Mouse (Mus musculus) liver, postnatal 0 days (tissue): ENCODE data around the gene Pdxk. TPM values are rescaled to one million over a fixed set of nuclear protein-coding genes. Genes with fewer than 3 reads are reported as not detected.
"Not testable (repeated sequence)": the region's sequence is repeated elsewhere in the genome, so short reads cannot be mapped to it uniquely, and the experiment has no call there.

Experiments
- ATAC-seq: fragments of 200-750 bp; cut with Nextera tagmentation; 2 replicates; pipeline ENCODE4 v1.8.0; 2017; ENCODE audit warnings: mild to moderate bottlenecking, moderate library complexity
- DNase-seq: peaks from one replicate; pipeline ENCODE4 v3.0.0-alpha.2; 2016
- H3K27ac ChIP-seq: fragments of 300-500 bp; sonication (generic); 2 replicates; pipeline ENCODE4 v1.5.1; 2014; ENCODE audit warnings: antibody characterized with exemption, moderate library complexity, mild to moderate bottlenecking, low read depth
- H3K27me3 ChIP-seq: fragments of 300-500 bp; sonication (generic); 2 replicates; pipeline ENCODE4 v1.6.1; 2014; ENCODE audit warnings: low read length, control low read depth, mixed read lengths; ENCODE audit not compliant: insufficient read depth
- H3K36me3 ChIP-seq: fragments of 300-500 bp; sonication (generic); replicated peaks from 2 replicates; pipeline ENCODE4 v1.6.1; 2014; ENCODE audit warnings: mild to moderate bottlenecking, control low read depth, low read length, moderate library complexity, mixed read lengths; ENCODE audit not compliant: insufficient read depth
- H3K4me1 ChIP-seq: fragments of 300-500 bp; sonication (generic); 2 replicates; pipeline ENCODE4 v1.6.1; 2014; ENCODE audit warnings: antibody characterized with exemption, mild to moderate bottlenecking, control low read depth; ENCODE audit not compliant: insufficient read depth
- H3K4me2 ChIP-seq: fragments of 300-500 bp; sonication (generic); 2 replicates; pipeline ENCODE4 v1.6.1; 2014; ENCODE audit warnings: low read depth, mild to moderate bottlenecking, low read length, moderate library complexity, mixed read lengths
- H3K4me3 ChIP-seq: fragments of 300-500 bp; sonication (generic); 2 replicates; pipeline ENCODE4 v1.5.1; 2014; ENCODE audit warnings: low read depth, low read length
- H3K9ac ChIP-seq: fragments of 300-500 bp; sonication (generic); replicated peaks from 2 replicates; pipeline ENCODE4 v1.6.1; 2014; ENCODE audit warnings: mild to moderate bottlenecking, moderate library complexity
- H3K9me3 ChIP-seq: fragments of 300-500 bp; sonication (generic); 2 replicates; pipeline ENCODE4 v1.6.1; 2016; ENCODE audit warnings: mild to moderate bottlenecking, control low read depth, low read length, mixed read lengths
- CTCF ChIP-seq: sonication (generic); IDR thresholded peaks from 2 replicates; pipeline ENCODE4 v1.5.1; 2016; ENCODE audit warnings: antibody characterized with exemption, low read depth
- EP300 ChIP-seq: IDR thresholded peaks from 2 replicates; pipeline ENCODE4 v1.6.1; 2016; ENCODE audit warnings: antibody characterized with exemption, low read depth, mild to moderate bottlenecking
- WGBS: fragments of 180-500 bp; shearing (Covaris S2); extraction: QIAGEN DNeasy Blood & Tissue Kit; methylation state at CpG from one replicate; pipeline ENCODE4 v1.1.7; 2014; ENCODE audit not compliant: insufficient replicate concordance; 5-methylcytosine and 5-hydroxymethylcytosine counted together
- polyA plus RNA-seq: library from polyadenylated mRNA; unstranded; fragments of >200 nt; fragmentation: Nextera tagmentation; extraction: Ambion mirVana; gene quantifications from 2 replicates; pipeline ENCODE4 v1.2.1, GENCODE M21; 2015

Pdxk gene
- polyA plus RNA-seq = 10.1 and 11.0 TPM in 2 replicates

DNA sequence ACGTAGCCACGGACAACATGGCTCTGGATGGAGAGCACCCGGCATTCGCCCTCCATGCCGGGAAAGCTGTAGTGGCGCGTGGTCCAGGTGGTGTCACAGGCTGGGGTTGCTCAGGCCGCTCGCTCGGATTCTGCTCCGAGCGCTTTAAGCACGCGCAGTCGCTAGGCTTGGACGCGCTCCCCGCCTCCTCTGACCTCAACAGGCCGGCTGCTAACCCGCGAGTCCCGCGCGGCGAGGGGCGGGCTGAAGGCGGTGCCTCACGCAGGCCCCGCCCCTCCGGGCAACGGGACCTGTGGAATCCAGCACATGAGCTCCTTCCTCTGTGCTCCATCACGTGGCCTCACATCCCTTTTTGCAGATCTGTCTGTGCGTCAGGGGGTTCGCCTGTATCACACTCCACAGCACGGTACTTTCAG lies at the start of gene Pdxk:
Pdxk (minus strand) TSS at position 184 of the 416 bp plus-strand sequence.
- Histone ChIP-seq H3K9ac (peak within 1 kb of the TSS; percentile 72), H3K4me1 (peaks cover 28% of the 10 kb centered on the region), H3K9me3 (no peaks in the 10 kb centered on the region), H3K27ac (peak within 1 kb of the TSS; percentile 81), H3K27me3 (no peaks in the 10 kb centered on the region), H3K36me3 (no peaks in the 10 kb centered on the region), H3K4me3 (peak within 1 kb of the TSS; percentile 73), H3K4me2 (peak within 1 kb of the TSS; percentile 99)
- 0% methylated on average over 35 of the region's 35 CpGs for WGBS
- TF ChIP-seq EP300 = no peak
- no peak for TF ChIP-seq CTCF
- peak; percentile 92 for DNase-seq
- peak; percentile 92 for ATAC-seq

DNA sequence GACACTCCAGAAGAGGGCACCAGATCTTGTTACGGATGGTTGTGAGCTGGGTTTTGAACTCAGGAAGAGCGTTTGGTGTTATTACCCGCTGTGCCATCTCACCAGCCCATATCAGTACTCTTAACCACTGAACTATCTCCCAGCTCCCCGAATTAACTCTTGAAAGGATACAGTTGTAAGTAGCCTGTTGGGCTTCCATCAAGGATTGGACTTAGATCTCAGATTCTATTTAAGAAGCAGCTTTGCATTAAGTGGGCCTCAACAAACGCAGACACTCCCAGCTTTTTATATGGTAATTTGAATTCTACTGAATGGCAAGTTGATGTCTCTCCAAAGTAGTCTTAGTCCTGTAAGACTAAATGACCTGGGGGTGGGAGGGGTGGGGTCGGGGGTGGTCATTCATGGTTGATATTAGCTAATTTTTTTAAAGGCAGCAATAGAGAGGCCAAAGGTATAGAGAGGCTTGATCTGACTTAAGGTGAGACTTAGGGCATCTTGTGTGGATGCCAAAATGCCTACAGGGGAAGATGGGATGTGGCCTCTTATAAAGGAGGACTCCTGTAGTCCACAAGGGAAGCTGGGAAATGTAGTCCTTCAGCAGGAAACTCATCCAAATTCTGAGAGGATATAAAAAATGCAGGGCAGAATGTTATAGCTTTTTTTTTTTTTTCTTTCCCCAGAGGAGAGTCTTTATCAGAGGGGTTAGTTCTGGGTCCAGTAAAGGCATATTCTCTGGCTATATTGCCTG lies 38.4 kb upstream of the Pdxk start:
- WGBS = 66% methylated on average over 6 of the region's 6 CpGs
- H3K27ac ChIP-seq = no peak overlapping the region
- H3K9ac ChIP-seq = no peak overlapping the region
- H3K36me3 ChIP-seq = no peaks in the 10 kb centered on the region
- H3K9me3 ChIP-seq = no peaks in the 10 kb centered on the region
- H3K4me2 ChIP-seq = no peak overlapping the region
- DNase-seq = no peak
- TF ChIP-seq CTCF = no peak
- no peak for TF ChIP-seq EP300
- H3K27me3 ChIP-seq = no peaks in the 10 kb centered on the region
- H3K4me3 ChIP-seq = no peak overlapping the region
- no peaks in the 10 kb centered on the region for H3K4me1 ChIP-seq
- ATAC-seq = no peak

DNA sequence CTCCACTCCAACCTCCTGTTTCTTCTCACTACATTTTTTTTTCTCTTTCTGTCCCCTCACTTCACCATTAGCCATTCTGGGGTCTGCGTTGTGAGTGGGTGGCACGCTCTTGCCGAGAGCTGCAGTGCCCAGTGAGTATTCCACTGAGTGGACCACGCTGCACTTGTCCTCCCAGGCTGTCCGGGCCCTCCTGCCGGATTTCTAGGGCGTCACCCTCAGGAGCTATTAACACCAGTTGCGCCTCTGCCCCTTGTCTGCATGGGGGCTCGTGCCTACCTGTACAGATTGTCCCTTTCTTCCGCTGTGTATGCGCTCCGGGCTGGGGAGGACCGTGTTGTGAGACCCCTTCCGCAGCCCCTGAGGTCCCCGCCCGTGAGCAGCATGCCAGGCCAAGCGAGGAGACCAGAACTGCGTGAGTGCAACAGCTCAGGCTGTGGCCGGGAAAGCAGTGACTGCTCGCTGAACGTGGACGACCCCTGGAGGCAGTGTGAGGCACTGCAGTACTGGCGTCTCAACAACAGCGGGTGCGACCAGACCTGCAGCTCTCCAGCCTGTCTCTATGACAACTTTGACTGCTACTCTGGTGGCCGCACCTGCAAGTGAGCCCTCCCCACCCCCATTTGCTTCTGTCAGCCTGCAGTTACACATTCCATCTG lies 22.8 kb upstream of the Pdxk start:
- Histone ChIP-seq H3K27me3 (no peaks in the 10 kb centered on the region), H3K4me3 (no peak overlapping the region), H3K9ac (peak overlapping the region; percentile 41; the same call in 1 of the 2 replicates), H3K36me3 (no peaks in the 10 kb centered on the region), H3K4me2 (peak overlapping the region; percentile 60), H3K4me1 (peaks cover 16% of the 10 kb centered on the region), H3K27ac (no peak overlapping the region), H3K9me3 (no peaks in the 10 kb centered on the region)
- WGBS = 16% methylated on average over 26 of the region's 26 CpGs
- ATAC-seq (peak; percentile 82), DNase-seq (peak; percentile 86)
- TF ChIP-seq CTCF (peak; percentile 96), EP300 (no peak)

DNA sequence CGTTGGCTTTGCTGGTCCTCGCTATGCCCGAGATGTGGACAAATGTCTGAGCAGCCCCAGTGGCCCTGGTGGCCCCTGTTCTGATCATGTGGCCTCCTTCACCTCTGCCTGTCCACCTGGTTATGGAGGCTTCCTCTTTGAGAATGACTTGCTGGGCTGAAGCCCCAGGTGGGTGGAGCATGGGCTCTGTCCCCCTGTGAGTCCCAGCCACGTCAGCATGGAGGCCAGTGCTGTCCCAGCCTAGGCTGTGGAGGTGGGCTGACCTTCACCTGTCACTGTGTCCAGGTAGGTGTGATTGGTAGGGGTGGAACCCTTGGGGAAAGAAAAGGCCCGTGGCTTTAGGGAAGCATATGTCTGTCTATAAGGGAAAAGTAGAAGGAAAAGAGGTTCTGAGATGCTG lies 22.1 kb upstream of the Pdxk start:
- H3K27ac ChIP-seq = no peak overlapping the region
- TF ChIP-seq EP300 (no peak), CTCF (no peak)
- H3K36me3 ChIP-seq = no peaks in the 10 kb centered on the region
- WGBS = 55% methylated on average over 5 of the region's 5 CpGs
- no peak for DNase-seq
- H3K4me1 ChIP-seq = peaks cover 23% of the 10 kb centered on the region
- no peak overlapping the region for H3K4me2 ChIP-seq
- no peak overlapping the region for H3K9ac ChIP-seq
- no peak for ATAC-seq
- no peak overlapping the region for H3K4me3 ChIP-seq
- H3K9me3 ChIP-seq = no peaks in the 10 kb centered on the region
- no peaks in the 10 kb centered on the region for H3K27me3 ChIP-seq

DNA sequence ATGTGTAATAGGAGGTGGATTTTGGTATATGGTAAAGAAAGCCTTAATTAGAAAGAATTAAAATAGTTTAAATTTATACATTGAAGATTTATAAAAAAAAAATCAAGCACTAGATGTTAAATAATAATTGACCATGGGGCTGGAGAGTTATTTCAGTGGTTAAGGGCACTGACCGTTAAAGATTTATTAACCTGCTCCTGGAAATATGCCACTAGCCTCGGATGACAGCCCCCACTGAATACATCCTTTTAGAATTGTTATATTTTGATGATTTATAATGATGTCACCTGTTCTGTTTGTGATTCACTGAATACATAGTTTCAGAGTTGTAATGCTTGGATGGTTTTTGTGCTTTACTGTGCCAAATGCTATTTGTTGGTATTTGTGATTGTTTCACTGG lies 20.6 kb upstream of the Pdxk start:
- H3K27me3 ChIP-seq = not testable (repeated sequence)

DNA sequence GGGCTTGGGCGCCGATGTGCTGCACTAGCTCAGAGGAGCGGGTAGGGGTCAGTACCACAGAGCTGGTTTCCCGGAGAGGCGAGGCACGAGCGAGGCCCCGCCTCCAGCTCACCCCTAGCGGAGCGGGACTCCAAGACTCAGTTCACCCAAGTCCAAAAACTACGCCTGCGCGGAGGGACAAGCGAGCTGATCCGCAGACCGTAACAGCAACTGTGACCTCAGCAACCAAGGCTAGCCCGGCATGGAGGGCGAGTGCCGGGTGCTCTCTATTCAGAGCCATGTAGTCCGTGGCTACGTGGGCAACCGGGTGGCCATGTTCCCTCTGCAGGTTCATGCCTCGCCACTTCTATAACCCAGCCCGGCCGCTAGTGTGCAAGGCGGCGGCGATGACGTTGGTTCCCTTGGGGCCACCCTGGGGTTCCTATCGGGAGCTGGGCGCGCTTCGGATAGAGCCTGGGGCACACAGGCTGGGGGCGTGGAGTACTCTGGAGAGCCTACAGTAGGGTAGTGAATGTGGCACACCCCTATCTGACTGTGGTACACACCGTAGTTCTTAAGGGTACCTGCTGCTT lies 17.2 kb upstream of the Pdxk start:
- peak overlapping the region; percentile 88 for H3K4me2 ChIP-seq
- peak overlapping the region; percentile 66 for H3K27ac ChIP-seq
- WGBS = under 1% methylated on average over 35 of the region's 35 CpGs
- no peaks in the 10 kb centered on the region for H3K36me3 ChIP-seq
- TF ChIP-seq CTCF (peak; percentile 59), EP300 (no peak)
- peak overlapping the region; percentile 65 for H3K9ac ChIP-seq
- ATAC-seq (peak; percentile 88), DNase-seq (peak; percentile 77)
- H3K4me3 ChIP-seq = peak overlapping the region; percentile 50
- H3K27me3 ChIP-seq = no peaks in the 10 kb centered on the region
- peaks cover 24% of the 10 kb centered on the region for H3K4me1 ChIP-seq
- H3K9me3 ChIP-seq = no peaks in the 10 kb centered on the region

More for the DNA sequence above, 20.6 kb upstream of the Pdxk start:
- not testable (repeated sequence) for H3K36me3 ChIP-seq, H3K4me2 ChIP-seq, H3K9ac ChIP-seq, ATAC-seq, DNase-seq, H3K27ac ChIP-seq, H3K4me3 ChIP-seq, H3K9me3 ChIP-seq
- peaks cover 29% of the 10 kb centered on the region for H3K4me1 ChIP-seq
- WGBS = 58% methylated on average over 2 of the region's 2 CpGs
